Mouse (Mus musculus) lung, postnatal 0 days (tissue): ENCODE results near the gene Syn3. TPM values are rescaled to one million over a fixed set of nuclear protein-coding genes. Genes with fewer than 3 reads are reported as not detected.
"Not testable (repeated sequence)": the region's sequence is repeated elsewhere in the genome, so short reads cannot be mapped to it uniquely, and the experiment has no call there.

Experiments used
- ATAC-seq: fragments of 200-750 bp; cut with Nextera tagmentation; 2 replicates; pipeline ENCODE4 v1.8.0; 2017; ENCODE audit warnings: moderate library complexity
- DNase-seq: peaks from one replicate; pipeline ENCODE4 v3.0.0-alpha.2; 2016; ENCODE audit warnings: low spot score
- H3K27ac ChIP-seq: fragments of 300-500 bp; sonication (generic); 2 replicates; pipeline ENCODE4 v1.5.1; 2014; ENCODE audit warnings: antibody characterized with exemption, mild to moderate bottlenecking, low read length, mixed read lengths
- H3K27me3 ChIP-seq: fragments of 300-500 bp; sonication (generic); replicated peaks from 2 replicates; pipeline ENCODE4 v1.6.1; 2014; ENCODE audit warnings: low read length, mixed read lengths; ENCODE audit not compliant: insufficient read depth
- H3K36me3 ChIP-seq: fragments of 300-500 bp; sonication (generic); 2 replicates; pipeline ENCODE4 v1.6.1; 2014; ENCODE audit warnings: low read length, mixed read lengths; ENCODE audit not compliant: insufficient read depth
- H3K4me1 ChIP-seq: fragments of 300-500 bp; sonication (generic); 2 replicates; pipeline ENCODE4 v1.6.1; 2014; ENCODE audit warnings: antibody characterized with exemption, low read depth, low read length, mixed read lengths; ENCODE audit not compliant: insufficient read depth
- H3K4me2 ChIP-seq: fragments of 300-500 bp; sonication (generic); replicated peaks from 2 replicates; pipeline ENCODE4 v1.6.1; 2014; ENCODE audit warnings: low read depth, mild to moderate bottlenecking, low read length, moderate library complexity, mixed read lengths
- H3K4me3 ChIP-seq: fragments of 300-500 bp; sonication (generic); 2 replicates; pipeline ENCODE4 v1.5.1; 2014; ENCODE audit warnings: low read depth, low read length
- H3K9ac ChIP-seq: fragments of 300-500 bp; sonication (generic); replicated peaks from 2 replicates; pipeline ENCODE4 v1.6.1; 2014; ENCODE audit warnings: low read depth, mild to moderate bottlenecking
- H3K9me3 ChIP-seq: fragments of 300-500 bp; sonication (generic); 2 replicates; pipeline ENCODE4 v1.6.1; 2016; ENCODE audit warnings: low read length, mixed read lengths
- CTCF ChIP-seq: IDR thresholded peaks from 2 replicates; pipeline ENCODE4 v1.5.1; 2016; ENCODE audit warnings: antibody characterized with exemption, mild to moderate bottlenecking
- EP300 ChIP-seq: IDR thresholded peaks from 2 replicates; pipeline ENCODE4 v1.6.1; 2016; ENCODE audit warnings: antibody characterized with exemption, mild to moderate bottlenecking, control low read depth
- WGBS: fragments of 180-500 bp; shearing (Covaris S2); extraction: QIAGEN DNeasy Blood & Tissue Kit; methylation state at CpG from one replicate; pipeline ENCODE4 v1.1.7; 2014; 5-methylcytosine and 5-hydroxymethylcytosine counted together
- polyA plus RNA-seq: library from polyadenylated mRNA; unstranded; fragments of >200 nt; fragmentation: Nextera tagmentation; extraction: Ambion mirVana; gene quantifications from 2 replicates; pipeline ENCODE4 v1.2.1, GENCODE M21; 2015

Syn3 gene
- polyA plus RNA-seq, 1 experiment from 2014 or later = 0.72 TPM

- no peak for TF ChIP-seq EP300
- 57% methylated on average over 2 of the region's 2 CpGs for WGBS
Measured at GRCm38 (mm10) chr10:86445207-86445606, 53.5 kb downstream of the Syn3 start.

DNA sequence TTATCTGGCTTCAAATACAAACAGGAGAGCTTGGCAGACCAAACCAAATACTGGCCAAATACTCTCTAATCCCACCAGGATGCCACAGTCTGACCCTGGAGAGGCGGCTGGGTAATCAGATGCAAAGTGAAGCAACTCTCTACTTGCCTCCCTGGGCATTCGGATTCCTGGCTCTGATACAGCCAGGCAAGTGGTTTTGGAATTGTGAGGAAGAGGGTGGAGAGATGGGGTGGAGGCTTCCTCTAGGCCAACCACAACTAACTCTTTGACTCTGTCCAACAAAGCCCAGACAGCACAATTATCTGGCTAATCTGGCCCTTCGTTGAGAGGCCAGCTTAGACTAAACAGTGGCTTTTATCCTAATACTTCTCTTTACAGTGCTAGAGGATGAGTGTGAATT, 54.0 kb downstream of the Syn3 start:
- no peak overlapping the region for H3K4me2 ChIP-seq
- no peak for DNase-seq
- no peaks in the 10 kb centered on the region for H3K27me3 ChIP-seq
- no peak overlapping the region for H3K4me3 ChIP-seq
- no peaks in the 10 kb centered on the region for H3K36me3 ChIP-seq
- H3K4me1 ChIP-seq = no peaks in the 10 kb centered on the region
- TF ChIP-seq CTCF (no peak), EP300 (no peak)
- no peak overlapping the region for H3K27ac ChIP-seq
- H3K9ac ChIP-seq = no peak overlapping the region
- no peak for ATAC-seq
- H3K9me3 ChIP-seq = no peaks in the 10 kb centered on the region
- WGBS = 75% methylated on average over 3 of the region's 3 CpGs

More at GRCm38 (mm10) chr10:86445207-86445606, 53.5 kb downstream of the Syn3 start:
- H3K27ac ChIP-seq = no peak overlapping the region
- no peak overlapping the region for H3K4me3 ChIP-seq
- DNase-seq (no peak), ATAC-seq (no peak)
- H3K9me3 ChIP-seq = no peaks in the 10 kb centered on the region
- no peaks in the 10 kb centered on the region for H3K36me3 ChIP-seq
- no peak overlapping the region for H3K4me2 ChIP-seq
- no peaks in the 10 kb centered on the region for H3K4me1 ChIP-seq
- no peaks in the 10 kb centered on the region for H3K27me3 ChIP-seq
- no peak overlapping the region for H3K9ac ChIP-seq

GRCm38 (mm10) chr10:86441765-86442164, 56.9 kb downstream of the Syn3 start:
- H3K4me2 ChIP-seq = no peak overlapping the region
- no peak for DNase-seq
- WGBS = 32% methylated on average over 3 of the region's 3 CpGs
- H3K27me3 ChIP-seq = no peaks in the 10 kb centered on the region
- no peak for TF ChIP-seq CTCF
- TF ChIP-seq EP300 = no peak
- no peak overlapping the region for H3K9ac ChIP-seq
- no peaks in the 10 kb centered on the region for H3K36me3 ChIP-seq
- no peak overlapping the region for H3K27ac ChIP-seq
- H3K4me3 ChIP-seq = no peak overlapping the region
- ATAC-seq = no peak
- no peaks in the 10 kb centered on the region for H3K4me1 ChIP-seq
- H3K9me3 ChIP-seq = no peaks in the 10 kb centered on the region

- DNase-seq (no peak), ATAC-seq (no peak)
- H3K27ac ChIP-seq = no peak overlapping the region
- no peak overlapping the region for H3K4me2 ChIP-seq
- no peak overlapping the region for H3K4me3 ChIP-seq
- 91% methylated on average over 4 of the region's 4 CpGs for WGBS
- H3K4me1 ChIP-seq = no peaks in the 10 kb centered on the region
- TF ChIP-seq CTCF = no peak
- no peak for TF ChIP-seq EP300
- no peak overlapping the region for H3K9ac ChIP-seq
- no peaks in the 10 kb centered on the region for H3K9me3 ChIP-seq
- H3K36me3 ChIP-seq = no peaks in the 10 kb centered on the region
- no peaks in the 10 kb centered on the region for H3K27me3 ChIP-seq
Measured at GRCm38 (mm10) chr10:86439640-86440039, 59.1 kb downstream of the Syn3 start.

DNA sequence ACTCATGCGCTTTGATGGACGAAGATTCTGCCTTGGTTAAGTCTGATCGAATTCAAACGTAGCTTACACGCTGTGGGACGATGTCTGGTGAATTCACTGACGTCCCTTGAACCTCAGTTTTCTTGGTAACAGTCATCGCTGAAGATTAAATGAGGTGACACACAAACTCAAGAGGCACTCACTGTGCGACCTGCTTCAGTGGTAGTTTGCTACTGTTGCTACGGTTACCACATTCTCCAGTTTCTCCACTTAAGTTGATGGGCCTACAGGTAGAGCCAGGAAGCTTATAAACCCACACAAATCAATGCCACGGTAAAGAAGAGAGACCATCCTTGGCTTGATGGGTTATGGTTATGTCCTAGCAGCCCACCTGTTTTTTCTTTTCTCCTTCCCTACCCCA, 61.4 kb downstream of the Syn3 start:
- no peaks in the 10 kb centered on the region for H3K4me1 ChIP-seq
- no peak overlapping the region for H3K4me3 ChIP-seq
- no peak overlapping the region for H3K9ac ChIP-seq
- H3K27me3 ChIP-seq = no peaks in the 10 kb centered on the region
- peak; percentile 81 for ATAC-seq
- H3K27ac ChIP-seq = no peak overlapping the region
- peak; percentile 72 for DNase-seq
- H3K36me3 ChIP-seq = no peaks in the 10 kb centered on the region
- TF ChIP-seq EP300 (no peak), CTCF (no peak)
- WGBS = 68% methylated on average over 11 of the region's 11 CpGs
- H3K4me2 ChIP-seq = no peak overlapping the region
- no peaks in the 10 kb centered on the region for H3K9me3 ChIP-seq

- not testable (repeated sequence) for DNase-seq, ATAC-seq, H3K27ac ChIP-seq, H3K9me3 ChIP-seq, H3K4me3 ChIP-seq, H3K9ac ChIP-seq, H3K4me2 ChIP-seq, H3K27me3 ChIP-seq, H3K36me3 ChIP-seq, H3K4me1 ChIP-seq
- WGBS = 71% methylated on average over 4 of the region's 4 CpGs
Measured at GRCm38 (mm10) chr10:86435006-86435405, 63.7 kb downstream of the Syn3 start.

- H3K4me2 ChIP-seq = no peak overlapping the region
- H3K27ac ChIP-seq = no peak overlapping the region
- H3K4me1 ChIP-seq = peaks cover 3% of the 10 kb centered on the region; the same call in 1 of the 2 replicates
- no peaks in the 10 kb centered on the region for H3K9me3 ChIP-seq
- WGBS = 60% methylated on average over 3 of the region's 3 CpGs
- no peak for DNase-seq
- H3K27me3 ChIP-seq = no peaks in the 10 kb centered on the region
- no peaks in the 10 kb centered on the region for H3K36me3 ChIP-seq
- TF ChIP-seq CTCF (no peak), EP300 (no peak)
- H3K9ac ChIP-seq = no peak overlapping the region
- H3K4me3 ChIP-seq = no peak overlapping the region
- no peak for ATAC-seq
Measured at GRCm38 (mm10) chr10:86429651-86430050, 69.0 kb downstream of the Syn3 start.
